Mouse (Mus musculus): ENCODE data around the gene Lamb3. TPM values are rescaled to one million over a fixed set of nuclear protein-coding genes. Genes with fewer than 3 reads are reported as not detected.

Gene Lamb3
- polyA plus RNA-seq, 1 experiment: not detected

GRCm38 (mm10) chr1:193216000-193216399, 8.5 kb downstream of the Lamb3 start:
- TF ChIP-seq GATA1 (IDR thresholded peaks at IDR 0.05; ENCODE audit: low read length) (no peak), TAL1 (IDR thresholded peaks at IDR 0.05; ENCODE audit: low read length) (no peak)
- no peak overlapping the region for H3K4me3 ChIP-seq (replicated peaks)

GRCm38 (mm10) chr1:193220408-193220807, 12.9 kb downstream of the Lamb3 start:
- no peak overlapping the region for H3K4me3 ChIP-seq (replicated peaks)
- H3K27me3 ChIP-seq (ENCODE audit: control insufficient read depth): no peaks in the 10 kb centered on the region
- no peaks in the 10 kb centered on the region for H3K4me1 ChIP-seq (ENCODE audit: control insufficient read depth)
- H3K9me3 ChIP-seq (ENCODE audit: control insufficient read depth, low read length): no peaks in the 10 kb centered on the region
- H3K36me3 ChIP-seq (ENCODE audit: control insufficient read depth): no peaks in the 10 kb centered on the region
- TF ChIP-seq GATA1 (IDR thresholded peaks at IDR 0.05; ENCODE audit: low read length) (no peak), TAL1 (IDR thresholded peaks at IDR 0.05; ENCODE audit: low read length) (no peak)

More at GRCm38 (mm10) chr1:193216000-193216399, 8.5 kb downstream of the Lamb3 start:
- no peaks in the 10 kb centered on the region for H3K4me1 ChIP-seq (ENCODE audit: control insufficient read depth)
- H3K36me3 ChIP-seq (ENCODE audit: control insufficient read depth): no peaks in the 10 kb centered on the region
- H3K9me3 ChIP-seq (ENCODE audit: control insufficient read depth, low read length): no peaks in the 10 kb centered on the region
- no peaks in the 10 kb centered on the region for H3K27me3 ChIP-seq (ENCODE audit: control insufficient read depth)

- H3K4me1 ChIP-seq (ENCODE audit: control insufficient read depth): no peaks in the 10 kb centered on the region
- no peaks in the 10 kb centered on the region for H3K27me3 ChIP-seq (ENCODE audit: control insufficient read depth)
- H3K4me3 ChIP-seq (replicated peaks): no peak overlapping the region
- TF ChIP-seq GATA1 (IDR thresholded peaks at IDR 0.05; ENCODE audit: low read length): no peak
- H3K36me3 ChIP-seq (ENCODE audit: control insufficient read depth): no peaks in the 10 kb centered on the region
- no peaks in the 10 kb centered on the region for H3K9me3 ChIP-seq (ENCODE audit: control insufficient read depth, low read length)
Measured at GRCm38 (mm10) chr1:193225531-193225930, 18.0 kb downstream of the Lamb3 start.

GRCm38 (mm10) chr1:193226114-193226513, 18.6 kb downstream of the Lamb3 start:
- H3K9me3 ChIP-seq (ENCODE audit: control insufficient read depth, low read length): no peaks in the 10 kb centered on the region
- TF ChIP-seq GATA1 (IDR thresholded peaks at IDR 0.05; ENCODE audit: low read length) (no peak), TAL1 (IDR thresholded peaks at IDR 0.05; ENCODE audit: low read length) (no peak)
- no peak overlapping the region for H3K4me3 ChIP-seq (replicated peaks)
- H3K4me1 ChIP-seq (ENCODE audit: control insufficient read depth): no peaks in the 10 kb centered on the region
- no peaks in the 10 kb centered on the region for H3K27me3 ChIP-seq (ENCODE audit: control insufficient read depth)
- H3K36me3 ChIP-seq (ENCODE audit: control insufficient read depth): no peaks in the 10 kb centered on the region

GRCm38 (mm10) chr1:193226724-193227522, 19.4 kb downstream of the Lamb3 start:
- H3K9me3 ChIP-seq (ENCODE audit: control insufficient read depth, low read length): no peaks in the 10 kb centered on the region
- H3K27me3 ChIP-seq (ENCODE audit: control insufficient read depth): no peaks in the 10 kb centered on the region
- TF ChIP-seq GATA1 (IDR thresholded peaks at IDR 0.05; ENCODE audit: low read length) (no peak), TAL1 (IDR thresholded peaks at IDR 0.05; ENCODE audit: low read length) (no peak)
- no peak overlapping the region for H3K4me3 ChIP-seq (replicated peaks)
- no peaks in the 10 kb centered on the region for H3K4me1 ChIP-seq (ENCODE audit: control insufficient read depth)
- H3K36me3 ChIP-seq (ENCODE audit: control insufficient read depth): no peaks in the 10 kb centered on the region

- Histone ChIP-seq H3K4me3 (replicated peaks) (no peak overlapping the region), H3K27me3 (ENCODE audit: control insufficient read depth) (no peaks in the 10 kb centered on the region), H3K9me3 (ENCODE audit: control insufficient read depth, low read length) (no peaks in the 10 kb centered on the region), H3K36me3 (ENCODE audit: control insufficient read depth) (no peaks in the 10 kb centered on the region), H3K4me1 (ENCODE audit: control insufficient read depth) (no peaks in the 10 kb centered on the region)
- TF ChIP-seq GATA1 (IDR thresholded peaks at IDR 0.05; ENCODE audit: low read length) (no peak), TAL1 (IDR thresholded peaks at IDR 0.05; ENCODE audit: low read length) (no peak)
Measured at GRCm38 (mm10) chr1:193227537-193227936, 20.0 kb downstream of the Lamb3 start.

GRCm38 (mm10) chr1:193229570-193229969, 22.1 kb downstream of the Lamb3 start:
- Histone ChIP-seq H3K4me3 (replicated peaks) (no peak overlapping the region), H3K4me1 (ENCODE audit: control insufficient read depth) (no peaks in the 10 kb centered on the region), H3K36me3 (ENCODE audit: control insufficient read depth) (no peaks in the 10 kb centered on the region), H3K9me3 (ENCODE audit: control insufficient read depth, low read length) (no peaks in the 10 kb centered on the region), H3K27me3 (ENCODE audit: control insufficient read depth) (no peaks in the 10 kb centered on the region)
- TF ChIP-seq TAL1 (IDR thresholded peaks at IDR 0.05; ENCODE audit: low read length) (no peak), GATA1 (IDR thresholded peaks at IDR 0.05; ENCODE audit: low read length) (no peak)

GRCm38 (mm10) chr1:193230531-193230930, 23.0 kb downstream of the Lamb3 start:
- Histone ChIP-seq H3K36me3 (ENCODE audit: control insufficient read depth) (no peaks in the 10 kb centered on the region), H3K4me1 (ENCODE audit: control insufficient read depth) (no peaks in the 10 kb centered on the region), H3K4me3 (replicated peaks) (no peak overlapping the region), H3K9me3 (ENCODE audit: control insufficient read depth, low read length) (no peaks in the 10 kb centered on the region), H3K27me3 (ENCODE audit: control insufficient read depth) (no peaks in the 10 kb centered on the region)
- no peak for TF ChIP-seq GATA1 (IDR thresholded peaks at IDR 0.05; ENCODE audit: low read length)
- no peak for TF ChIP-seq TAL1 (IDR thresholded peaks at IDR 0.05; ENCODE audit: low read length)

- H3K27me3 ChIP-seq (ENCODE audit: control insufficient read depth): no peaks in the 10 kb centered on the region
- H3K36me3 ChIP-seq (ENCODE audit: control insufficient read depth): no peaks in the 10 kb centered on the region
- H3K4me1 ChIP-seq (ENCODE audit: control insufficient read depth): no peaks in the 10 kb centered on the region
- TF ChIP-seq TAL1 (IDR thresholded peaks at IDR 0.05; ENCODE audit: low read length) (no peak), GATA1 (IDR thresholded peaks at IDR 0.05; ENCODE audit: low read length) (no peak)
- no peaks in the 10 kb centered on the region for H3K9me3 ChIP-seq (ENCODE audit: control insufficient read depth, low read length)
- H3K4me3 ChIP-seq (replicated peaks): no peak overlapping the region
Measured at GRCm38 (mm10) chr1:193230935-193231334, 23.4 kb downstream of the Lamb3 start.

All from erythroblast, embryonic 14.5 days (primary cell).